Mouse (Mus musculus) G1E (cell line): Measurements from ENCODE around the gene Gm29427. TPM values are rescaled to one million over a fixed set of nuclear protein-coding genes. Genes with fewer than 3 reads are reported as not detected.
"Not testable (repeated sequence)": the region's sequence is repeated elsewhere in the genome, so short reads cannot be mapped to it uniquely, and the experiment has no call there.

Source experiments
- ATAC-seq: 2 replicates; pipeline ENCODE4 v1.8.0; 2016; ENCODE audit warnings: mild to moderate bottlenecking; ENCODE audit not compliant: insufficient number of reproducible peaks, poor library complexity, low FRiP score, severe bottlenecking; ENCODE audit errors: extremely low read depth
- DNase-seq: peaks from one replicate; pipeline ENCODE4 v3.0.0; 2012; ENCODE audit warnings: low spot score
- H3K27me3 ChIP-seq: 2 replicates; pipeline ENCODE4 v1.6.1; 2012; ENCODE audit warnings: mild to moderate bottlenecking, low read length, inconsistent platforms; ENCODE audit not compliant: insufficient read depth
- H3K36me3 ChIP-seq: replicated peaks from 2 replicates; pipeline ENCODE3; 2012; ENCODE audit warnings: mild to moderate bottlenecking, inconsistent platforms
- H3K4me1 ChIP-seq: 2 replicates; pipeline ENCODE4 v1.6.1; 2012; ENCODE audit warnings: low read depth, low read length, inconsistent platforms, mixed read lengths; ENCODE audit not compliant: insufficient read depth
- H3K4me3 ChIP-seq: 2 replicates; pipeline ENCODE4 v1.5.1; 2012; ENCODE audit warnings: low read depth, mild to moderate bottlenecking, inconsistent platforms, low read length, moderate library complexity, mixed read lengths
- H3K9me3 ChIP-seq: replicated peaks from 2 replicates; pipeline ENCODE4 v1.6.1; 2012; ENCODE audit warnings: inconsistent platforms
- CTCF ChIP-seq: IDR thresholded peaks from 2 replicates; pipeline ENCODE4 v1.5.1; 2012; ENCODE audit warnings: low read depth, low read length, inconsistent platforms, mixed read lengths
- GATA1 ChIP-seq: IDR thresholded peaks from 2 replicates; pipeline ENCODE4 v1.6.1; 2012; ENCODE audit warnings: borderline replicate concordance, low read length, inconsistent platforms, mixed read lengths
- GATA2 ChIP-seq: IDR thresholded peaks from 2 replicates; pipeline ENCODE4 v1.6.1; 2012; ENCODE audit warnings: low read depth, low read length, inconsistent platforms, borderline replicate concordance
- POLR2AphosphoS5 ChIP-seq: IDR thresholded peaks from 2 replicates; pipeline ENCODE4 v1.6.1; 2012; ENCODE audit warnings: low read depth, low read length, inconsistent platforms; ENCODE audit not compliant: insufficient replicate concordance
- TAL1 ChIP-seq: conservative IDR thresholded peaks from 2 replicates; pipeline ENCODE4 v1.6.1; 2012; ENCODE audit warnings: low read depth, low read length, inconsistent platforms, mixed read lengths
- polyA plus RNA-seq: library from polyadenylated mRNA; stranded (reverse); fragments of >175 nt; gene quantifications from 2 replicates; pipeline ENCODE4 v1.2.3, GENCODE M21; 2012
- total RNA-seq, 2 experiments: library from RNA; stranded (forward) in 1 of 2; stranded (reverse) in 1 of 2; fragments of 200-1000 nt in 1 of 2; fragments of >200 nt in 1 of 2; fragmentation: Nextera tagmentation in 1 of 2; gene quantifications; 2 replicates each; pipeline ENCODE4 v1.2.3; 2014 to 2017

The Gm29427 gene
- total and polyA plus RNA-seq, 3 experiments = 0.33 TPM; not detected in 2

DNA sequence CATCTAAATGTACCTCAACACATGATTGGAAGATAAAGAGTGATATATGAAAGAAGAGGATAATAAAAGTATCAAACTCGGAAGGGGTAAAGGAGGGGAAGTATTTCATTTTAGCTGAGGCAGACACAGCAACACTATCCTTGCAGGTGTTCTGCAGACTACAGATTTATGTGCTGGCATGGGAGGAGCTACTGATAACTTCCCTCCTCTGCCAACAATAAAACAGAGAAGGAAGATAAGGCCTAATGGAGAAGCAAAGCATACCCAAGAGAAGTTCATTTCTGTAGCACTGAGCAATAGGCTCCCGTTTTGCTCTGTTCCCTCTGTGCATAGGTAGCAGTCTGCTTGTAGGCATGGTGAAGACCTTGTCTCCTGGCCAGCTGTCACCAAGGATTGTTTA, 34.5 kb downstream of the Gm29427 start:
- DNase-seq = no peak
- peaks cover 23% of the 10 kb centered on the region for H3K27me3 ChIP-seq
- H3K36me3 ChIP-seq = no peaks in the 10 kb centered on the region
- no peak for ATAC-seq
- TF ChIP-seq GATA1 (no peak), TAL1 (no peak), POLR2AphosphoS5 (no peak), CTCF (no peak), GATA2 (no peak)
- peaks cover 4% of the 10 kb centered on the region; the same call in 1 of the 2 replicates for H3K4me1 ChIP-seq
- H3K4me3 ChIP-seq = no peak overlapping the region
- H3K9me3 ChIP-seq = no peaks in the 10 kb centered on the region

GRCm38 (mm10) chr1:130678551-130678950, 37.0 kb downstream of the Gm29427 start:
- H3K9me3 ChIP-seq = no peaks in the 10 kb centered on the region
- H3K27me3 ChIP-seq = peaks cover 31% of the 10 kb centered on the region
- no peak for DNase-seq
- no peak overlapping the region for H3K4me3 ChIP-seq
- H3K4me1 ChIP-seq = no peaks in the 10 kb centered on the region
- H3K36me3 ChIP-seq = no peaks in the 10 kb centered on the region
- ATAC-seq = no peak
- TF ChIP-seq GATA1 (no peak), TAL1 (no peak), GATA2 (no peak), CTCF (no peak), POLR2AphosphoS5 (no peak)

DNA sequence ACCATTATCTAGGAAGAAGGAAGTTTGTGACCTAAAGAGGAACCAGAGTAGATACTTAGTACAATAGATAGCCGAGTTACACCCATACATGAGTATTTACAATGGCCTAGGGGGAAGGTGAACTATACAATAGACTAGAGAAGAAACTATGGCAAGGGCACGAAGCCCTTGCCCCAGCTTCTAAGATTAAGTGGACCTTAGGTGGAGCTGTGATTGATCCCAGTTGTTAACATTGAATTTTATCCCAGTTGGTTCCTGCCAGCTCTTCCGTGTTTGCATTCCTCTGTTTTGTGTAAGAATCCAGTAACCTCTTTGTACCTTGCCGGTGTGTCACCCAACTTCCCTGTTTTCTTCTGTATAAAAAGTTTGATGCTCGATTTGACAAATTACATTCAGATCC, 52.0 kb downstream of the Gm29427 start:
- not testable (repeated sequence) for DNase-seq, ATAC-seq, H3K36me3 ChIP-seq, H3K4me1 ChIP-seq, H3K4me3 ChIP-seq, H3K9me3 ChIP-seq
- peaks cover 14% of the 10 kb centered on the region for H3K27me3 ChIP-seq

DNA sequence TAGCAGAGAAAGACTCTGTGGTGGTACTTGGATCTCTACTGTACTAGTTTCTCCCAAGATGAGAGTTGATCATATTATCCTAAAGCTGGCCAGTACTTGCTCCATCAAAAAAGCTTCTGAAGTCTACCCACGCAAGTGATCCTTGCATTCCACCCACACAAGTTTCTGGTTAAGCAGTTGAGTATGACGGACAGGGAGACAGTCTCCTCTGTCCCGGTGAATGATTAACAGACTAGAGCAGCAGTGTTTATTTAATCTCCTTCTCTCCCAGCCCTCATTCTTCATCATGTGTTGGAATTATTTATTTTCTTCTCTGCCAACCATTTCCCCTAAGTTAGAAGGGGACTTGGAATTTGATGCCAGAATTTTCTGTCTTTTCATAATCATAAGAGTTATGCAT, 54.1 kb downstream of the Gm29427 start, which contains the start of gene C4bp:
Gene C4bp, minus strand, starts transcription at position 179 of the 400 bp plus-strand sequence.
- H3K9me3 ChIP-seq = no peaks in the 10 kb centered on the region
- DNase-seq (no peak), ATAC-seq (no peak)
- no peak within 1 kb of the TSS for H3K4me3 ChIP-seq
- no peaks in the 10 kb centered on the region for H3K36me3 ChIP-seq
- H3K27me3 ChIP-seq = peaks cover 15% of the 10 kb centered on the region
- no peak for TF ChIP-seq CTCF
- no peaks in the 10 kb centered on the region for H3K4me1 ChIP-seq

DNA sequence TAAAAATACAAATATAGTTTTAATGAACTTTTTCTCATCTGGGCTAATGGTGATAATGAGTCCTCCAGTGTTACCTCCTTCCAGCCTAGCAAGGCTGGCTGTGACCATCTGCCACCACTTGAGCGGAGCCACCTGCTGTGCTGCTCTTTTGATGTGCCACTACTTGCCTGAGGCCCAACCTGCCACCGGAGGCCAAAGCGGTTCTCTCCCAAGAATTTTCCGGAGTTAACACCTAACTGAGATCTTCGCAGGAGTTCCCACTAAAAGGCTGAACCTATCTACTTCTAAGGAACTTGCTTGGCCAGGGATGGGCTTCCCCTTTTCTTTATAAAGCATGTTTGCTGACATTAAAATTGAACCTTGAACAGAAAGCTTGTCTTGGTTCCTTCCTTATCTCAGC, 56.0 kb downstream of the Gm29427 start:
- H3K4me3 ChIP-seq, ATAC-seq, H3K4me1 ChIP-seq, H3K9me3 ChIP-seq, DNase-seq, H3K36me3 ChIP-seq: not testable (repeated sequence)
- peaks cover 10% of the 10 kb centered on the region for H3K27me3 ChIP-seq

GRCm38 (mm10) chr1:130644103-130644502, 71.5 kb downstream of the Gm29427 start:
- TF ChIP-seq TAL1 (no peak), GATA2 (no peak), CTCF (no peak), GATA1 (no peak), POLR2AphosphoS5 (no peak)
- H3K27me3 ChIP-seq = peaks cover 11% of the 10 kb centered on the region
- H3K9me3 ChIP-seq = no peaks in the 10 kb centered on the region
- no peak for ATAC-seq
- no peaks in the 10 kb centered on the region for H3K36me3 ChIP-seq
- no peak for DNase-seq
- no peak overlapping the region for H3K4me3 ChIP-seq
- no peaks in the 10 kb centered on the region for H3K4me1 ChIP-seq

- Histone ChIP-seq H3K4me3 (no peak overlapping the region), H3K36me3 (no peaks in the 10 kb centered on the region), H3K4me1 (no peaks in the 10 kb centered on the region), H3K9me3 (no peaks in the 10 kb centered on the region), H3K27me3 (peaks cover 11% of the 10 kb centered on the region)
- TF ChIP-seq POLR2AphosphoS5 = no peak
- TF ChIP-seq TAL1 = no peak
- no peak for TF ChIP-seq CTCF
- no peak for TF ChIP-seq GATA1
- TF ChIP-seq GATA2 = no peak
- ATAC-seq (no peak), DNase-seq (no peak)
Observed at GRCm38 (mm10) chr1:130640967-130641366, 74.6 kb downstream of the Gm29427 start.
